Mouse (Mus musculus) embryo, embryonic 11.5 days (tissue): ENCODE data around the gene Cdk4.

Experiments
- DNase-seq: peaks from one replicate; pipeline ENCODE4 v3.0.0-alpha.2; 2012; ENCODE audit warnings: low read depth, low spot score

Gene Cdk4

GRCm38 (mm10) chr10:127098514-127098913, 35.2 kb downstream of the Cdk4 start:
- DNase-seq = no peak

GRCm38 (mm10) chr10:127099191-127099590, 35.9 kb downstream of the Cdk4 start:
- no peak for DNase-seq

GRCm38 (mm10) chr10:127099868-127100267, 36.5 kb downstream of the Cdk4 start:
- no peak for DNase-seq

GRCm38 (mm10) chr10:127100414-127100813, 37.1 kb downstream of the Cdk4 start:
- DNase-seq = no peak

- no peak for DNase-seq
Observed at GRCm38 (mm10) chr10:127101151-127101550, 37.8 kb downstream of the Cdk4 start.

- DNase-seq = no peak
Observed at GRCm38 (mm10) chr10:127103631-127104030, 40.3 kb downstream of the Cdk4 start.

GRCm38 (mm10) chr10:127107563-127108261, 44.4 kb downstream of the Cdk4 start:
- no peak for DNase-seq

GRCm38 (mm10) chr10:127108262-127108583, 44.9 kb downstream of the Cdk4 start:
- DNase-seq = no peak

GRCm38 (mm10) chr10:127111001-127111887, 47.9 kb downstream of the Cdk4 start:
- DNase-seq = no peak

GRCm38 (mm10) chr10:127114408-127114807, 51.1 kb downstream of the Cdk4 start:
- no peak for DNase-seq

- DNase-seq = no peak
Observed at GRCm38 (mm10) chr10:127115068-127115467, 51.7 kb downstream of the Cdk4 start.
